Mouse (Mus musculus) liver, embryonic 13.5 days (tissue): ENCODE results near the gene Phactr1. TPM values are rescaled to one million over a fixed set of nuclear protein-coding genes. Genes with fewer than 3 reads are reported as not detected.

Source experiments
- ATAC-seq: fragments of 200-750 bp; cut with Nextera tagmentation; 2 replicates; pipeline ENCODE4 v1.8.0; 2017; ENCODE audit warnings: low read depth, mild to moderate bottlenecking, moderate number of reproducible peaks, moderate library complexity
- DNase-seq: peaks from one replicate; pipeline ENCODE4 v3.0.0; 2022
- H3K27ac ChIP-seq: fragments of 300-500 bp; sonication (generic); 2 replicates; pipeline ENCODE4 v1.5.1; 2015; ENCODE audit warnings: moderate library complexity, mild to moderate bottlenecking, inconsistent platforms
- H3K27me3 ChIP-seq: fragments of 300-500 bp; sonication (generic); 2 replicates; pipeline ENCODE4 v1.6.1; 2015; ENCODE audit warnings: mild to moderate bottlenecking, inconsistent platforms
- H3K36me3 ChIP-seq: fragments of 300-500 bp; sonication (generic); 2 replicates; pipeline ENCODE4 v1.6.1; 2015; ENCODE audit warnings: mild to moderate bottlenecking, inconsistent platforms
- H3K4me1 ChIP-seq: fragments of 300-500 bp; sonication (generic); replicated peaks from 2 replicates; pipeline ENCODE4 v1.6.1; 2015; ENCODE audit warnings: inconsistent platforms
- H3K4me2 ChIP-seq: fragments of 300-500 bp; sonication (generic); 2 replicates; pipeline ENCODE4 v1.6.1; 2015; ENCODE audit warnings: inconsistent platforms, mild to moderate bottlenecking, moderate library complexity
- H3K4me3 ChIP-seq: fragments of 300-500 bp; sonication (generic); replicated peaks from 2 replicates; pipeline ENCODE4 v1.5.1; 2015; ENCODE audit warnings: mild to moderate bottlenecking, inconsistent platforms
- H3K9ac ChIP-seq: fragments of 300-500 bp; sonication (generic); 2 replicates; pipeline ENCODE4 v1.6.1; 2015; ENCODE audit warnings: mild to moderate bottlenecking, inconsistent platforms
- H3K9me3 ChIP-seq: fragments of 300-500 bp; sonication (generic); replicated peaks from 2 replicates; pipeline ENCODE4 v1.6.1; 2016; ENCODE audit warnings: inconsistent platforms
- WGBS: fragments of 180-500 bp; shearing (Covaris S2); methylation state at CpG from one replicate; pipeline ENCODE4 v1.1.7; 2015; ENCODE audit not compliant: insufficient replicate concordance; 5-methylcytosine and 5-hydroxymethylcytosine counted together
- polyA plus RNA-seq: library from polyadenylated mRNA; unstranded; fragments of >200 nt; fragmentation: Nextera tagmentation; extraction: Ambion mirVana; gene quantifications from 2 replicates; pipeline ENCODE4 v1.2.1, GENCODE M21; 2015

Phactr1 gene
- polyA plus RNA-seq, 1 experiment from 2014 or later, result 0.24 TPM

DNA sequence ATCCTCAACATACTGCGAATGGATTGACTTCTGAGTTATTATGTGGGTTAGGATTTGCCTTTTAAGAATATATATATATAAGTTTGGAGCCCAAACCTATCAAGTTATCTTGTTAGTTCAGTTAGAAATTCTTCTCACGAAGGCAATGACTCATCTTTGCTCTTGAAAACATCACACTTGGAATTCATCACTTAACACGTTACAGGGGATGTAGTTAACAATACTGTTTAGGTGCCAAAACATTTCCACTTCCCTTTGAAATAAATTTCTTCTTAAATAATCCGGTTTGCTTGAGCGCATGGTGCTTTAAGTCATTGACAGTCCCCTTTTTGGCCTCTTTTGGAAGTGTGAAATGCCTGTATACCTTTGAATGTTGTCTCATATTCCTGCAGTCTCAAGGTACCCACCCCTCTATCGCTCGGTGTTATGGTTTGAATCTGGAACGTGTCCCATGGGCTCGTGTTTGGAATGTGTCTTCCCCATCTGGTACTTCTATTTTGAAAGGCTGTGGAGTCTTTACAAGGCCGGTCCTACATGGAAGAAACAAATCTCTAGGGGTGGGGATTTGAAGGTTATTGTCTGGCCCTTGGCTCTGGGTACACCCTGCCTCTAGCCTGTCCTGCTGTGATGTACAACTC lies 80.6 kb downstream of the Phactr1 start:
- no peak for DNase-seq
- Histone ChIP-seq H3K27me3 (no peaks in the 10 kb centered on the region), H3K9ac (no peak overlapping the region), H3K4me3 (no peak overlapping the region), H3K9me3 (no peaks in the 10 kb centered on the region), H3K4me2 (no peak overlapping the region), H3K36me3 (no peaks in the 10 kb centered on the region), H3K27ac (no peak overlapping the region), H3K4me1 (no peaks in the 10 kb centered on the region)
- no peak for ATAC-seq
- 64% methylated on average over 10 of the region's 10 CpGs for WGBS

DNA sequence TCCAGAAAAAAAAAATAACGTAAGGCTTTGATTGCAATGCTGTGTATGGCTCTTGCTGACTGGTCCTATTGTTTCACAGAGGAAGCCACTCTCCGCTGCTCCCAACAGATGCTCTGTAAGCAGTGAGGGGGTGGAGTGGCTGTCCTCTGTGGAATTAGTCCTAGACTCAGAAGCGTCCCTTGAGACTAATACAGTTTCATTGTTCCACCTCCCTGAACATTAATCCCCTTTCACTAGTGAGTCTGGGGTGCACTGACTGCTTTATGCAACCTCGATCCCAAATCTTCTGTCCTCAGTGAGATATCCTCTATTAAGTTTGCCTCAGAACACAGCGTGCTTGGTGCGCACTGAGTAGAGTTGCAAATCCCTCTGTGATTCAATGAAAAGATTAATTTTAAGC lies 91.9 kb downstream of the Phactr1 start:
- Histone ChIP-seq H3K36me3 (no peaks in the 10 kb centered on the region), H3K27me3 (no peaks in the 10 kb centered on the region), H3K4me3 (no peak overlapping the region), H3K9me3 (no peaks in the 10 kb centered on the region), H3K4me2 (no peak overlapping the region), H3K4me1 (no peaks in the 10 kb centered on the region), H3K9ac (no peak overlapping the region), H3K27ac (no peak overlapping the region)
- ATAC-seq, result no peak
- WGBS, result 51% methylated on average over 6 of the region's 6 CpGs
- DNase-seq, result no peak

DNA sequence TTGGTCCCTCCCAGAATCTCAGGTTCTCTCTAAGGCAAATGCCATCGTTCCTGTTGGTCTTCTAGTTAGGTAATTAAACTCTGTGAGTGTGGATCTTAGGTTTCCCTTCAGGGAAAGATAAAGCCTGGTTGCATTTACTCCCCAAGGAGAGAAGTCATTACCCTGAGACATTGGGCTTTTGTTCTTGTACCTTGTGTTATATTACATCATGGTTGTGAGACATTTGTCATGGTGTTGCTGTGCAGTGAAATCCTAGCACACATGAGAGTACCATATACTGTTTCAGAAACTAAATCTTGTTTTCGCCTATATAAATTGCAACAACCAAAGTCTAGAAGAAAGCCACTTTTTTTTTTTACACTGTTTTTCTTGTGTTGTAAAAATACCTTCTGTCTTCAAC lies 93.6 kb downstream of the Phactr1 start:
- DNase-seq (no peak), ATAC-seq (no peak)
- Histone ChIP-seq H3K4me3 (no peak overlapping the region), H3K4me2 (no peak overlapping the region), H3K27ac (no peak overlapping the region), H3K36me3 (no peaks in the 10 kb centered on the region), H3K4me1 (no peaks in the 10 kb centered on the region), H3K27me3 (no peaks in the 10 kb centered on the region), H3K9ac (no peak overlapping the region), H3K9me3 (no peaks in the 10 kb centered on the region)
- WGBS, result 48% methylated on average over 2 of the region's 2 CpGs

DNA sequence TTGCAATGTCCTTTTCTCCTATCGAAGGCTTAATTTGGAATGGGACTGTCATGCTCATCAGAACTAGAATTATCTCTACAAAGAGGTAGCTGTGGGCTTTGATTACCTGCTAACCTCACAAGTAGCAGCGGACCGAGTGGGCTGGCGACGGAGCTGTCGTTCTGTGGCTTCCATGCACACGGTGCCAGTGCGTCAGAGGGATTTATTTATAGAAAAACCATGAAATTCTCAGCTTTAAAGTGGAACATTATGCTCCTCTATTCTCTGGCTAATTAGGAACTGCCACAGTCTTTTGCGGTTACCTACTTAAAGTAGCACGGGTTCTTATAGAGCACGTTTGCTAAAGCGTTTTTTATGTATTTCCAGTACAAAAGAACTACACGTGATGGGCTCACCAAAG lies 101.7 kb downstream of the Phactr1 start:
- no peak overlapping the region for H3K4me2 ChIP-seq
- no peak overlapping the region for H3K4me3 ChIP-seq
- H3K9me3 ChIP-seq, result no peaks in the 10 kb centered on the region
- WGBS, result 75% methylated on average over 13 of the region's 13 CpGs
- no peaks in the 10 kb centered on the region for H3K4me1 ChIP-seq
- no peaks in the 10 kb centered on the region for H3K27me3 ChIP-seq
- no peak overlapping the region for H3K27ac ChIP-seq
- no peak for DNase-seq
- no peaks in the 10 kb centered on the region for H3K36me3 ChIP-seq
- no peak overlapping the region for H3K9ac ChIP-seq
- no peak for ATAC-seq

DNA sequence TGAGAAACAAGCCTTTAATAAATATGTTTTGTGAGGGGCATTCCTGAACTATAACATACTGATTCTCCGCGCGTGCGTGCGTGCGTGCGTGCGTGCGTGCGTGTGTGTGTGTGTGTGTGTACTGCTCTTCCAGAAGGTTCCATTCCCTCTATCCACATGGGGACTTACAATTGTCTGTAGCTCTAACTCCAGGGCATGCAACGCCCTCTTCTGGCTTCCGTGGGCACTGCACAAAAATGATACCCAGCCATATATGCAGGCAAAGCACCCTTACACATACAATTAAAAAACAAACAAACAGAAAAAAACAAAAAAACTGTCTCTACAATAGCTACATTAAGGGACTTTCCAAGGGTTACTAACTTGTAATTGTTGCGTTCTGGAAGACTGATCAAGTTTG lies 108.8 kb downstream of the Phactr1 start:
- H3K4me2 ChIP-seq, result no peak overlapping the region
- 75% methylated on average over 13 of the region's 13 CpGs for WGBS
- DNase-seq (no peak), ATAC-seq (no peak)
- H3K27me3 ChIP-seq, result no peaks in the 10 kb centered on the region
- H3K9me3 ChIP-seq, result no peaks in the 10 kb centered on the region
- H3K4me1 ChIP-seq, result no peaks in the 10 kb centered on the region
- no peak overlapping the region for H3K9ac ChIP-seq
- no peaks in the 10 kb centered on the region for H3K36me3 ChIP-seq
- no peak overlapping the region for H3K4me3 ChIP-seq
- no peak overlapping the region for H3K27ac ChIP-seq

DNA sequence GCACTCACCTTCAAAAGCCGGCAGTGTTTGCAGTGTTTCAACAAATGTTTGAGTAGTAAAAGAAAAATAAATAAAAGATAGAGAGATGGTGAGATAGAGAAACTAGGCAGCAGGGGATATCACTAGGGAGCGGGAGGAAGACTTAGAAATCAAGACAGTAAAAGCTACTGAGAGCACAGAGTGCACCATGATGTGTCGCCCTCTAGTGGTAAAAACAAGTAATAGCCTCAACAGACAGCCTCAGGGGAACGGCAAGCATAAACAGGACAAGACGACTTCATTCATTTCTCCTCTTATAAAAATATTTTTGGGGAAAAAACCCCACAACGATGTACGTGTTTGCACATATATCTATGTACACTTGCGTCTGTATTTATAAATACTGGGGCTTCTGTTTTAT lies 111.9 kb downstream of the Phactr1 start:
- H3K4me3 ChIP-seq, result no peak overlapping the region
- no peaks in the 10 kb centered on the region for H3K36me3 ChIP-seq
- H3K9ac ChIP-seq, result no peak overlapping the region
- H3K27me3 ChIP-seq, result no peaks in the 10 kb centered on the region
- DNase-seq, result no peak
- 23% methylated on average over 8 of the region's 8 CpGs for WGBS
- no peaks in the 10 kb centered on the region for H3K4me1 ChIP-seq
- no peak overlapping the region for H3K4me2 ChIP-seq
- ATAC-seq, result no peak
- H3K27ac ChIP-seq, result no peak overlapping the region
- H3K9me3 ChIP-seq, result no peaks in the 10 kb centered on the region

DNA sequence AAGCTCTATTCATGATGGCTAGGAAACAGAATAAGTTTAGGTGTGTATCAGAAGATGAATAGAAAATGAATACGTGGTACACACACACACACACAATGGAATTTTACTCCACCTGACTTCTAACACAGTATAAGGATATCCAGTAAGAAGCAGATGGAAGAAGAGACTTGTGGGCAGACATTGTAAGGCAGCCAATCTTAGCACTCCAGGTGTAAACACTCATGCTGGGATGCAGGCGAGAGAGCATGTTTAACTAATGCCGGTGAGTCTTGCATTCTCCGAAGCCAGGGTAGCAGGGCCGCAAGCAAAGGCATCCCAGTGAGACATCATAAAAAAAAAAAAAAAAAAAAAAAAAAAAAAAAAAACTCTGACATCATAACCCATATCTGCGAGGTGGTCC lies 120.1 kb downstream of the Phactr1 start:
- Histone ChIP-seq H3K27me3 (no peaks in the 10 kb centered on the region), H3K4me1 (no peaks in the 10 kb centered on the region), H3K9me3 (no peaks in the 10 kb centered on the region), H3K4me2 (no peak overlapping the region), H3K36me3 (no peaks in the 10 kb centered on the region), H3K27ac (no peak overlapping the region), H3K4me3 (no peak overlapping the region), H3K9ac (no peak overlapping the region)
- DNase-seq, result no peak
- 78% methylated on average over 6 of the region's 6 CpGs for WGBS
- no peak for ATAC-seq

DNA sequence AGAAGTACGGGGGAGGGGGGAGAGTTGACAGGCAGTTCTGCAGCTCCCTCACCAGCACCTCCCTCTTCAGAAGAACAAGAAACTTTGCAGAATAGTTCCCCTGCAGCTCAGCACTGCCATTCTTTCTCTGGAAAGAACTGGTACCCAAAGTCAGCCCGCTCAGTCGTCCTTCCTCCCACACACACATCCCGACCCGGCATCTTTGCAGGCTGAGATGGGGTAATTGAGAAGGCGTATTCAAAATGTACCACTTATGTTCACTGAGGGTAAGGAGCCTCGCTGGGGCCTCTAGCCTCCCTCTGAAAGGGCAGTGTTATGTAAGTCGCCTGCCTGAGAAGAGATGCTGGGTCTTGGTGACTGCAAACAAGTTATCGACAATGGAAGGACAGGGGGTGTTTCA lies 123.9 kb downstream of the Phactr1 start:
- no peak overlapping the region for H3K4me2 ChIP-seq
- no peaks in the 10 kb centered on the region for H3K27me3 ChIP-seq
- no peak overlapping the region for H3K27ac ChIP-seq
- WGBS, result 51% methylated on average over 9 of the region's 9 CpGs
- no peak overlapping the region for H3K4me3 ChIP-seq
- H3K4me1 ChIP-seq, result no peaks in the 10 kb centered on the region
- H3K9me3 ChIP-seq, result no peaks in the 10 kb centered on the region
- H3K9ac ChIP-seq, result no peak overlapping the region
- DNase-seq (no peak), ATAC-seq (no peak)
- H3K36me3 ChIP-seq, result no peaks in the 10 kb centered on the region

DNA sequence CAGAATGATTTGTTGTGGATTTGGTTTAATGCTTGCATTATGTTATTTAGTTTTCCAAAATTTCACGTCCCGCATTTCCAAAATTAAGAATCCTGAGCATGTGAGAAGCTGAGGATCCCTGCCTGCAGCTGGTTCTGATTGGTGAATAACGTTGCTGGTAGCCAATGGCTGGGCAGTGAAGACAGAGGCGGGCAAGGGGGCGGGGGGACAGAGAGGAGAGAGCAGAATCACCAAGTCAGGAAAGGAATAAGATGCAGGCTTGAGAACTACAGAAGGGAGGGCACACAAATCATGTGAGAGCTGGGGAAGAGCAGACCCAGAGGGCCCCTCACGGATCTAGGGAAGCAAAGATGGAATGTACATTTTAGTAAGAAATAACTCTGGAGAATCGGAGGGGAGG lies 132.3 kb downstream of the Phactr1 start:
- ATAC-seq (no peak), DNase-seq (no peak)
- Histone ChIP-seq H3K27me3 (no peaks in the 10 kb centered on the region), H3K27ac (no peak overlapping the region), H3K4me3 (no peak overlapping the region), H3K36me3 (no peaks in the 10 kb centered on the region), H3K4me1 (no peaks in the 10 kb centered on the region), H3K9me3 (no peaks in the 10 kb centered on the region; the same call in 1 of the 2 replicates), H3K4me2 (no peak overlapping the region), H3K9ac (no peak overlapping the region)
- WGBS, result 28% methylated on average over 7 of the region's 7 CpGs

DNA sequence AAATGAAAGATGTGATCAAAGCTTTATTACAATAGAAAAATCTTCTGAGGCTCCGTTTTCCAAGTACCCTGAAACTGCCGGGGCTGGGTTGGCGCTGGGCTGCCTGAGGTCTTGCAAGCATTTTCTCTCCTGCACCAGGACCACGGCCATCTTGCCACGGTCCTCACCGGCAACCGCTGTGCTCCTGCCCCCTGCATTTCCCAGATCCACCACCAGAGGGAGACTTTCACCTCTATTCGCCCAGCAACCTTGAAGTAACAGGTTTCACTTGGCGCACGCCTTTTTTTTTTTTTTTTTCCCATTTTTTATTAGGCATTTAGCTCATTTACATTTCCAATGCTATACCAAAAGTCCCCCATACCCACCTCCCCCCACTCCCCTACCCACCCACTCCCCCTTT lies 138.0 kb downstream of the Phactr1 start:
- Histone ChIP-seq H3K4me1 (no peaks in the 10 kb centered on the region), H3K9me3 (no peaks in the 10 kb centered on the region; the same call in 1 of the 2 replicates), H3K27ac (no peak overlapping the region), H3K27me3 (no peaks in the 10 kb centered on the region), H3K9ac (no peak overlapping the region), H3K4me3 (no peak overlapping the region), H3K4me2 (no peak overlapping the region), H3K36me3 (no peaks in the 10 kb centered on the region)
- 33% methylated on average over 10 of the region's 10 CpGs for WGBS
- ATAC-seq, result no peak
- DNase-seq, result peak; percentile 24

DNA sequence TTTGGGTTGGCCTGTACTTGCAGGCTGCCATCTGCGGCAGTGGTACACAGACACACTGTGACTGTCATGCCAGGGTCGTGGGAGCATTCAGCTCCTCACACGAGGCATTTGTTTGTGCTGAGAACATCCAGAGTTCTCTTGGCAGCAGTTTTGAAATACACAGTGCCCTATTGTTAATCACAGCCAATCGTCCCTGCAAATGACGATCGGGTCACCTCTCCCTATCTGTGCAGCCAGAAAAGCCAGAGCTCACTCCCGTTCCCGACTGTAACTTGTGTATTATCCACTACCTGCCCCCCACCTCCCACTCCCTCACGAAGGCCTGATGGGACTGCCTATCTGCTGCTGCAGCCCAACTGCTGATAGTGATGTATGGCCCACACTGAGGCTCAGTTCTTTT lies 140.1 kb downstream of the Phactr1 start:
- no peaks in the 10 kb centered on the region for H3K4me1 ChIP-seq
- no peak overlapping the region for H3K4me3 ChIP-seq
- peaks cover 7% of the 10 kb centered on the region; the same call in 1 of the 2 replicates for H3K9me3 ChIP-seq
- H3K4me2 ChIP-seq, result no peak overlapping the region
- no peak overlapping the region for H3K27ac ChIP-seq
- no peak overlapping the region for H3K9ac ChIP-seq
- WGBS, result 61% methylated on average over 9 of the region's 9 CpGs
- ATAC-seq, result no peak
- H3K27me3 ChIP-seq, result no peaks in the 10 kb centered on the region
- DNase-seq, result no peak
- no peaks in the 10 kb centered on the region for H3K36me3 ChIP-seq

DNA sequence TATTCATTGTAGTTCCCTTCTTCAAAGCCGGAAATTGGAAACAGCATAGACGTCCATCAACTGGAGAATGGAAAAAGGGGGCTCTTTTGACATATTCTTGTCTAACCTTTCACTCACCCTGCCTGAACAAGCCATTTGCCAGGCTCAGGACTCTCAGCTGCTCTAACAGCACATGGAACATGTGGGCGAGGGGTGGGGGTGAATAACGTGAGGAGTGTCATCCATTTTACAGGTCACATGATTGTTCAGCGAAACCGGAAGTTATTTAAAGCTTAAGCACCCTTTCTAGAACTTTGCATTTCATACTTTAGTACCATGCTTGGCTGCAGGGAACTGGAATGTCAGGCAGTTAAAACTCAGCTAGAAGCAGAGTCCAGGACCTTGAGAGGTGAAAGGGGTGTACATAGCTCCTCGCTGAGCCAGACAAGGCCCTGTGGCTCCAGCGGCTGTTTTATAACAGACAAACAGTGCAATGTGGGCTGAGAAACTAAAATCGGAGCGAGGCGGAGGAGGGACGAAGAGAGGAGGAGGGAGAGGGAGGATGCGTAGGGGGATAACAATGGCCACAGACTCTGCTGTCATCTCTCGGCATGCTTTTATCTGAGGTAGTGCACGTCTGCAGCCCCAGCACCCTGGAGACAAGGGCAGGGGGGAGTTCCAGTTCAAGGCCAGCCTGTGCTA lies 141.1 kb downstream of the Phactr1 start:
- Histone ChIP-seq H3K36me3 (no peaks in the 10 kb centered on the region), H3K4me3 (no peak overlapping the region), H3K4me1 (no peaks in the 10 kb centered on the region)

More for the DNA sequence above, 141.1 kb downstream of the Phactr1 start:
- H3K4me2 ChIP-seq, result no peak overlapping the region
- no peak overlapping the region for H3K27ac ChIP-seq
- ATAC-seq, result no peak
- peaks cover 7% of the 10 kb centered on the region; the same call in 1 of the 2 replicates for H3K9me3 ChIP-seq
- H3K27me3 ChIP-seq, result no peaks in the 10 kb centered on the region
- WGBS, result 59% methylated on average over 15 of the region's 15 CpGs
- H3K9ac ChIP-seq, result no peak overlapping the region
- no peak for DNase-seq
